Mouse (Mus musculus) embryonic stem cell, embryonic (primary cell): ENCODE measurements at regions not wholly inside any gene's neighbourhood (a gene's known extent, or its start where the extent isn't known, plus 50 kb on each side); places are given as distances from the start of the nearest gene placed in this dataset.

Experiments
- CTCF ChIA-PET, 4 experiments: fragments of 300-600 bp in 2 of 4; fragments of 350-600 bp in 2 of 4; sonication (Branson Sonifier 250); formaldehyde crosslinking; loops; one replicate each; lab custom pipeline; 2022; ENCODE audit warnings: inconsistent platforms in 2 of 4; lab: Charles Lee
- POLR2A ChIA-PET, 4 experiments: fragments of 300-600 bp in 2 of 4; fragments of 350-600 bp in 2 of 4; sonication (Branson Sonifier 250); formaldehyde crosslinking; loops; one replicate each; lab custom pipeline; 2022; ENCODE audit warnings: antibody characterized with exemption in 4 of 4, inconsistent platforms in 1 of 4; lab: Charles Lee

- POLR2A ChIA-PET = interaction anchor here in 1 of 4 experiments (0.5 kb wide), 1 partner anchor 284 kb away, joined by 3 read pairs; no protein-coding TSS in a partner anchor
- CTCF ChIA-PET = no interaction called here
These were observed 63.9 kb upstream of the Esp8 start for GRCm38 (mm10) chr17:40455920-40456319.

- ChIA-PET CTCF (no interaction called here), POLR2A (no interaction called here)
These were observed 89.4 kb upstream of the Esp8 start for GRCm38 (mm10) chr17:40430446-40430845.

DNA sequence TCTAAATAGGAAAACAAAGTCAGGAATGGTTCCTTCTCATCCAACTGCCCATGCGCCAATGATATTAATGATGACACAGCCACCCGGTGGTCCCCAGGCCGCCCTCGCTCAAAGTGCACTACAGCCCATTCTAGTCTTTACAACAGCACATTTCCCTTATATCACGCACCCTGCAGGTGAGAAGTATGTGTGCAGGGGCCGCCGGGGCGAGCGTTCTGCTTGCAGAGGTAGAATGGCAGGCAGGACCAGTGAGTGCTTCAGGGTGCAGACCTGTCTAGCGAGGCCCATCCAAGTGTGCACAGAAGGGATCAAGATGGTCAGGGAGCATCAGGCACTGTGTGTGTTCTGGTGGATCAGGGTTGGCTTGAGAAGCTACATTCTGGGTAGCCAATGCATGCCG, 99.6 kb upstream of the Crisp1 start:
- ChIA-PET POLR2A (interaction anchor here in 1 of 4 experiments (0.6 kb wide), 1 partner anchor 16 kb away, joined by 4 read pairs; no protein-coding TSS in a partner anchor), CTCF (no interaction called here)

DNA sequence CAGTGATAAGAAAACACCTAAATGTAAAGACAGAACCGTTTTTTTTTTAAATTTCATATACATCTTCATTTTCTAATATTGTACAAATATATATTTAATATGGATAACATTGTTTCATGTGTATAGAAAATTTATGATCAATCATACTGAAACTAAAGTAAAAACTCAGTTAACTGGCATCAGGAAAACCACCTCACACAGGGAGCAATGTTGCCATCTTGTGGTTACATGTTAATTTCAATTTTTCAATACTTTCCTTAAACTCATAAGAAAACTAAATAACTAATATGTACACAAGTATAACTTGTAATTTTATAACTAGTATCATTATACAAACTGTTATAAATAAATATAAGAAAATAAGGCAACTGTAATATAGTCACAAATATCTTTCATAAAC, 65.6 kb upstream of the Crisp1 start:
- CTCF ChIA-PET = no interaction called here
- POLR2A ChIA-PET = no interaction called here

GRCm38 (mm10) chr17:40372747-40373146, 53.7 kb upstream of the Crisp1 start:
- POLR2A ChIA-PET = no interaction called here
- CTCF ChIA-PET = no interaction called here
